Mouse (Mus musculus): ENCODE measurements around the gene Cd70.

- TF ChIP-seq CTCF (IDR thresholded peaks at IDR 0.05; ENCODE audit: control insufficient read depth, insufficient read depth, insufficient replicate concordance, low read depth, low read length), result no peak
- TF ChIP-seq POLR2A (IDR thresholded peaks at IDR 0.05; ENCODE audit: control insufficient read depth, low read depth, low read length), result no peak
Measured at GRCm38 (mm10) chr17:57121856-57122255, 27.7 kb downstream of the Cd70 start.
